Mouse (Mus musculus): ENCODE measurements around the gene 2310030G06Rik. TPM values are rescaled to one million over a fixed set of nuclear protein-coding genes. Genes with fewer than 3 reads are reported as not detected.

Gene 2310030G06Rik
- 1 to 10 TPM; 2.0 to 2.7 TPM for total RNA-seq (2021)

DNA sequence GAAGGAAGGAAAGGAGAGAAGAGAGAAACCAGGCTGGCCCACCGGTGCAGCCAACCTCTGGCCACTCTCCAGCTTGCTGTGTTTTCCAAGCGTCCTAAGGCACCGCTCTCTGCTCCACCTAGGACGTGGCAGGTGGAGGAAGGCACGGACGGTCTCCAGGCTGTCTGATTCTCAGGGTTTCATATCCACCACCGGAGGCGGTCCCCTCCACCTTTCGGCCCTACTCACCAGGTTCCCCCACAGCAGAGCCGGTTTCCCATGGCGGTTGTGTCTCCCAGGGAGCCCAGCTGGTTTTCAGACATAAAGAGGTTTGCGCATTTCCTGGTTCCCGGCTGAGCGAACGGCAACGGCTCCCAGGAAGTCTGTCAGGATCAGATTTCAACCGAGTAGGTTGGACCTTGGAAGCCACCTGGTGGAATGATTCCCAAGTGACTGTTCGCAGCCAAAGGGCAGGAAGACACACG lies at the start of gene 2310030G06Rik:
TSS of gene 2310030G06Rik (minus strand) at position 323 of the 464 bp plus-strand sequence.
- intact Hi-C loops (cut with DNase I): no loop called here
- DNase-seq (ENCODE audit: extremely low spot score in 1 of 2, low spot score in 2 of 2): no peak

DNA sequence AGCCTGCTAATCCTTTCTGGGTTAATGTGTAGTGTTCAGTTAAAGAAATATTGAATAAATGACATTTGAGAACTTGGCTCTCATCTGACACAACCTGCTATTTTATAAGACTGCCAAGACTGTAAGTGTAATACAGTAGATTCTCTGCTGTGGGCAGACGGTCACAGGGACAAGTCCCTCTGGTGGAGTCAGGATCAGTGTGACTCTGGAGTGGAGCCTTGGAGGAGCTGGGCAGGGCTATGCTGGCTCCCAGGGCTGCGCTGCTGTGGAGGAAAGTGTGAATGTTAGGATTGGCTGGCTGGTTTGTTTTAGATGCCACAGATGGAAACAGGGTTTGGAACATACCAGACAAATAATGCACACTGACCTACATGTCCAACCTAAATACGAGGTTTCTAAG lies 48.9 kb upstream of the 2310030G06Rik start:
- DNase-seq (ENCODE audit: extremely low spot score in 1 of 2, low spot score in 2 of 2): no peak
- intact Hi-C loops (cut with DNase I): no loop called here

DNA sequence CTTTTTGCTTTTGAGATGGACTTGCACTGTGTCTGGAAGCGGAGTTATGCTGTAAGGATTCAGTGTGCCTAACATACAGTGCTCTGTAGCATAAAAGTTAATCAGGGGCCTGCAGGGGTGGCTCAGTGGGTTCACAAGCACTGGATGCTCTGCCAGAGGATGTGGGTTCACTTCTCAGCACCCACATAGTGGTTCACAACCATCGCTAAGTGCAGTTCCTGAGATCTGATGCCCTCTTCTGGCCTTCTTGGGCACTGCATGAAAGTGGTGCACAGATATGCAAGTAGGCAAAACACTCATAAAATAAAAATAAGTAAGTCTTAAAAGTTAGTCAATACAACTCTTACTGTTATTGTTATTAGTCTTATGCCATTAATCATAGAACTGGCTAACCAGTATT lies 35.8 kb upstream of the 2310030G06Rik start:
- intact Hi-C loops (cut with DNase I): no loop called here
- no peak for DNase-seq (ENCODE audit: extremely low spot score in 1 of 2, low spot score in 2 of 2)

DNA sequence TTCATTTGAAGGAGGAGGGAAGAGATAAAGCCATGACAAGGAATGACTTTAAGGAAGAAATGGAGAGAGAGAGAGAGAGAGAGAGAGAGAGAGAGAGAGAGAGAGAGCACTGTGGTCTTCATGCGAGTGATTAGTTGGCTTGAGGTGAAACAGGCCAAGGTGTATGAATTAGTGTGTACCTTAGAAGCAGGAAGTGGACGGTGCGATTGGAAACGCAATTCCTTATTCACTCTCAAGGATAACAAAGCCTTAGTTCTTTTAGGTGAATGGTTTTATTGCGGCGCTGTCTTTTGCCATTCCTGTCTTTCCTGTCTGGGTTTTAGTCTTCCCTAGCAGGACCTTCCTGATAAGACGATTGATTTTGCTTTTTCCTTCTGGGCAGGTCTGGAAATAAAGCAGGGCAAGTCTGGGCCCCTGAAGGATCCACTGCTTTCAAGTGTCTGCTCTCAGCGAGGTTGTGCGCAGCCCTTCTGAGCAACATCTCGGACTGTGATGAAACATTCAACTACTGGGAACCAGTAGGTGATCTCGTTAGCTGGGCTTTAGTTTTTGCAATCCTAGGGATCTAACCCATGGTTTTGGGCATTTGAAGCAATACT lies 29.9 kb upstream of the 2310030G06Rik start:
- no peak for DNase-seq (ENCODE audit: extremely low spot score in 1 of 2, low spot score in 2 of 2)
- intact Hi-C loops (cut with DNase I): no loop called here

DNA sequence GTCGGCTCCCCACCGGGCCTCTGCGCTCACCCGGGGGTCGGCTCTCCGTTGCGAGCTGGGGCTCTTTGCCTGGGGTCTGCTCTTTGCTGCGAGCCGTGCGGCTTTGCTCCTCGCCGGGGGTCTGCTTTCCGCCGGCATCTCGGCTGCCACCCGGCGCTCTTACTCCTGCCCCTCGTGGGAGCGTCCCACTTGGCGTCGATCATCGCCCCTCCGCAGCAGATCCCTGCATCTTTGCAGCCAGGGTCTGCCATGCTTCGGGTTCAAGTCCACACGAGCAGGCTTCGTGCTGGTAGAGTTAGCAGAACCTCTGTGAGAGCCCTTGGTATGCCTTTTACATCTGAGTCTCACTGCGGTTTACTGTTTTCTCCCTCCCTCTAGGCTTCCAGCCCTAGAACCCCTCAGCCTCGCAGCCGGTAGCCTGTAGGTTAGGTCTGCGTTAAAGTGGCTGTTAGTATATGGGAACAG lies 29.4 kb upstream of the 2310030G06Rik start:
- no peak for DNase-seq (ENCODE audit: extremely low spot score in 1 of 2, low spot score in 2 of 2)
- intact Hi-C loops (cut with DNase I): no loop called here

DNA sequence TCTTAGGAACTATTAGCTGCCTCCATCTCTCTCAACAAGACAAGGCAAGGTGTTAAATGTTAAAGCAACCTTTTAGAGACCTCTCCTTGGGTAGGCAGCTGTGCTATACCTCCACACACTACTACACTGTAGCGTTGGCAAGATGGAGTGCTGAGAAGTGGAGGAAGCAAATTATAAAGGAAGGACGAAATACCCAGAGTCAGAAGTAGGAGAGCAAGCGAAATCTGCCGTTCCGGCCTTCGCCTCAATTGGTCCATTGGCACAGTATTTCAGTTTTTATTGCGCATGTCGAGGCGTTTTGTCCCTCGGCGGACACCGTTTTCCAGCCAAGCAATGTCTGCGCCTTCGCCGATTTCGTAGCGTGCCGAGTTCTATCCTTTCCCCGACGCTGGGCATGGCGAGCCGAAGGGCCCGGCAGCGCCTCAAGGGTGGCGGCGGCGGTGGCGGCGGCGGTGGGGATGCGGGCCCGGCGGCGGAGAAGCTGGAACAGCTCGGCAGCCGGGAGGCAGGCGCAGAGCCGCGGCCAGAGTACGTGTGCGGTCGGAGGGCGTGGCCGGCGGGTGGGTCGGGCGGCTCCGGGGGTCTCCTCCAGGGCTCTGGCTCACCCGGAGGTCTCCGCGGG lies 28.8 kb upstream of the 2310030G06Rik start, which contains the start of the genes Alg9 and 1110032A03Rik:
TSS of gene Alg9 (plus strand) at position 29 of the 622 bp plus-strand sequence.
TSS of gene 1110032A03Rik (minus strand) at position 530 of the 622 bp plus-strand sequence.
- intact Hi-C loops (cut with DNase I): no loop called here
- peak; percentile 89 to 93 for DNase-seq (ENCODE audit: extremely low spot score in 1 of 2, low spot score in 2 of 2)

DNA sequence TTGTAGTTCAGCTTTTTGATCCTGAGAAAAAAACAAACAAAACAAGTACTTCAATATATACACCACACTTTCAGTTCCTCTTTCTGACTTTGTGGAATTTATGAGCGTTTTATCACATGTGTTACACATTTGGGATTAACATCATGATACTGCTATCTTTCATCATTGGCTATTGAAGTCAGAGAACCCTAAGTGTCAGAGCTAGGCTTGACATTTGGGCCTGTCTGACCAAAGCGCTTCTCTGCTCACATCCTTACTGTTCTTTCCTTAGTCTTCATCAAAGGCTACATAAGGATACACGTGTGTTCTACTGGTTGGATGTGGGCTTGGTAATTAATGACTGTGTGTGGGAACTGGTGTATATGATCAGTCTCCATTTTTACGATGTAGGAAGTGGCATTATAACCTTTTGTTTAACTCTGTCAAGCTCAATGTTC lies 27.7 kb upstream of the 2310030G06Rik start:
- DNase-seq (ENCODE audit: extremely low spot score in 1 of 2, low spot score in 2 of 2): no peak
- intact Hi-C loops (cut with DNase I): no loop called here

DNA sequence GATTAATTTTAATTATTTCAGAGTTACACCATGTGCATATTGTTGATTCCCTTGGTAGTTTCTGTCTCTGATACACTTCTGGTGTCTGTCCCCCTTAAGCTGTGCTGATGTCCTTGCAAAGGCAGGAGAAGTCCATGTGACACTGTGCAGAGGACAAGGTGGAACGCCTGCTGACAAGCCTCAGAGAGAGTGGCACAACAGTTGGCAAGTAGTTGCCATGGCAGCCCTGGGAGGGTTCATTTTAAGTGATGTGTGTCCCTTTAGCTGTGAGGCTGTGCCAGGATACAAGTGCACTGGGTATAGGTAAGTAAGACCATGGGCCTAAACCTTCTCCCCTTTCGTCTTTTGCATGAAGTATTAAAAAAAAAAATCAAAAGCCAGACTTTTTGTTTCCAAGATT lies 23.7 kb upstream of the 2310030G06Rik start:
- intact Hi-C loops (cut with DNase I): no loop called here
- DNase-seq (ENCODE audit: extremely low spot score in 1 of 2, low spot score in 2 of 2): no peak

DNA sequence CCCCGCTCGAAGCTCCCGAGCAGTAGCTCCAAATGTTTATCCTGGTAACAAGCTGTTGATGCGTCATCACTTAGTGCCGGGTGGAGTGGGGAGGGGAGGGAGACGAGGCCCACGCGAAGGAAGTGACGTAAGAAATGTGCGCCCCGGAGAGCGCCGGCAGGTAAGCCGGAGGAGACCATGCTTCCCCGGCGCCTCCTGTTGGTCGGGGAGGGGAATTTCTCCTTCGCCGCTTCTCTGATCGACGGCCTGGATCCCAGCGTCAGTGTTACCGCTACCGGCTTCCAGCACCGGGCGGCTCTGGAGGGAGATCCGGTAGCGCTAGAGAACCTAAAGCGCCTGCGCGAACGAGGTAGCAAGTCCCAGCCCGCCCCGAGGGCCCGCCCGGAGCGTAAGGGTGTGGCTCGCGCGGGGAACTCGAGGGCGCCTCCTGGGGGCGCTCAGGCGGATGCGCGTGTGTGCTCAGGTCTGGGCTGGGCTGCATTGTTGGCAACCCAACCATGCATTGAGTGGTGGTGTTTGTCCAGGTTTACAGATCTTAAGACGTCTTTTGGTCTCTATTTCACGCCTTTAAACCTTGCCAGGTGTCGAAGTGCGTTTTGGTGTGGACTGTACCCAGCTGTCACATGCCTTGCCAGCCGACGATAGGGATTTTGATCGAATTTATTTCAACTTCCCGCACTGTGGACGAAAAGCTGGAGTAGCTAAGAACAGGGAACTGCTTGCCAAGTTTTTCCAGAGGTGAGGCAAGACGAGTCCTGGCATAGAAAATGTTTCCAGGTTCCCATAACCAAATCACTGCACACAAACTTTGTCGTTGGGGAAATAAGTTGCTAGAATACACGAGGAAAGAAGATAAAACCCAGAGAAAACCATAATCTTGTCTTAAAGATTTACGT lies 22.0 kb upstream of the 2310030G06Rik start, which contains the start of gene Fdxacb1:
TSS of gene Fdxacb1 (plus strand) at position 130 of the 896 bp plus-strand sequence.
- DNase-seq (ENCODE audit: extremely low spot score in 1 of 2, low spot score in 2 of 2): peak; percentile 98 to 99
- intact Hi-C loops (cut with DNase I): loop anchor here (5.0 kb wide), 1 partner anchor 71 kb away; no protein-coding TSS in a partner anchor

DNA sequence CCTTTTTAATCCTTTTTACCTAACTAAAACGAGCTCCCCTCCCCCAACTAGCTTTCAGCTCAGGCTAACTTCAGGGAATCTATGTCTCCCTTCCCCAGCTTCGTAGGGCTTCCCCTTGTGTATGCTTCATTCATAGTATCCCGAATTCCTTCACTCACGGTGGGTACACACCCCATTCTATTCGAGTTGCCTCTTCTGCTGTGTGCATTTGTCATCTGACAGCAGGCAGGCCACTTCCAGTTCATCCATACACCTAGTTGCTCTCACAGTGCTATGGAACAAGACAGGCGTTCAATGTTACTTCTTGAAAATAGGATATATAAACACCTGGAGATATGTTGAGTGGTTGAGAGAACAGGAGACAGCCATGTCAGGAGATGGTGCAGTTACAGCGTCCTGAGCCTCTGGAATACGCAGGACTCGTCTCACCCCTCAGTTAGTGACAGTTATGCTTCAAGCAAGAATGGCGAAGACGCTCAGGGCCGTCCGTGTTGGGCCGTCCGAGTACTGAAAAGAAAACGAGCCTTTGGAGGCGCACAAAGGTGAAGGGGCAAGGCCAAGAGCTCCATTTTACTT lies 21.3 kb upstream of the 2310030G06Rik start:
- intact Hi-C loops (cut with DNase I): loop anchor here (5.0 kb wide), 1 partner anchor 70 kb away; no protein-coding TSS in a partner anchor
- DNase-seq (ENCODE audit: extremely low spot score in 1 of 2, low spot score in 2 of 2): no peak

DNA sequence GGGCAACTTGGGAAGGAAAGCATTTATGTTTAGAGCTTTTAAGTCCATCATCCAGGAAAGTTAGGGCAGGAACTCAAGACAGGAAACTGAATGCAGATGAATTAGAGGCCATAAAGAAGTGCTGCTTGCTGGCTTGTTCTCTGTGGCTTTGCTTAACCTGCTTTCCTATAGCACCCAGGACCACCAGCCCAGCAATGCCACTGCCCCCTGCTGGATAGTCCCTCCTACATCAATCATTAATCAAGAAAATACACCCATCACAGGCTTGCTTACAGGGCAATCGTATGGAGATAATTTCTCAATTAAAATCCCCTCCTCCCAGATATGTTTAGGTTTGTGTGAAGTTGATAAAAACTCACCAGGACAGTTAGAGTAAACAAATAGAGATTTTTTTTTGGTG lies 17.0 kb upstream of the 2310030G06Rik start:
- no peak for DNase-seq (ENCODE audit: extremely low spot score in 1 of 2, low spot score in 2 of 2)
- intact Hi-C loops (cut with DNase I): no loop called here

DNA sequence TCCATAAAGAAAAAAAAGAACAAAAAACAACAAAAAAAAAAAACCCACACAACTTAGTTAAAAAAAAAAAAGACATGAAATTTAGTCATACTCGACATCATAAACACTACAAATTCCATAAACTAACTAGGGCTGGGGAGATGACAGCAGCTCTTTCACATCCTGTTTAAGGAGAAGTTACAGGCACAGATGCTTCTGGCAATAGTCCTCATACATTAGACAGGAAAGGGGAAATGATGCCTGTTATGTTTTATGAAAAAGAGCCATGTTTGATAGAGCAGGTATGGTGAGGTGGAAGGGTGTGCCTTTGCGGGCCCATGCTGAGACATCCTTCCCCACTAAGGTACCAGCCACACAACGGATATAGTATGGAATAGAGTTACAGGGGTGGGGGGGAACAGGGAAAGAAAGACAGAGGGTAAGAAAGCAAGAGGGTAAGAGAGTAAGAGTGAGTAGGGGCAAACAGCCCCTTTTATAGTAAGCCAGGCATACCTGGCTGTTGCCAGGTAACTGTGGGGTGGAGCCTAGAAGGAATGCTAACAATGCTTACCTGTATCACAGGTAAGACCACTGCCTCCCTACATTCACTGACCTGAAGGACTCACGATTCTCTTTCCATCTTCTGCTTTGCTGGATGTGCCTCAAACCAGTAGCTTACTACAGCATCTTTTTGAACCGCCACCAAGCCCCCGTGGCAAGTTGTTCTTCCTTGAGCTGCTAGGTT lies 15.3 kb upstream of the 2310030G06Rik start:
- intact Hi-C loops (cut with DNase I): no loop called here
- DNase-seq (ENCODE audit: extremely low spot score in 1 of 2, low spot score in 2 of 2): no peak

DNA sequence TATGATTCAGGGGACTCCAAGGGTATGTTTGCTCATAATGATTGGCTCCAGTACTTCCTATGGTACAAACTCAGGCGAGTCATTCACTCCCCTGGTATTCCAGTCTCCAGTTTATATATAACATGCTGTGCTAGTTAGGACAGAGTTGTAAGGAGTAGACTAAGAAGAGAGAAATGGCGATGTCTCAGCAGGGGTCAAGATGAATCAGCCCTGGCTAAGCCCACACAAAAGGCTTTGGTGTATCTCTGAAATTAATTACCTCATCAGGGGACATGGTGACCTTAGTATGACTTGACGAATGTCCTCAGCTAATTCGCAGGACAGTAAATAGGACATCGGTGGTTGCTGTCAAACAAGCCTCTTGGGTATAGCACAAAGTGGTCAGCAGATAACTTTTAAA lies 10.4 kb upstream of the 2310030G06Rik start:
- no peak for DNase-seq (ENCODE audit: extremely low spot score in 1 of 2, low spot score in 2 of 2)
- intact Hi-C loops (cut with DNase I): loop anchor here (5.0 kb wide), 1 partner anchor 521 kb away; the partner anchor contains the start of gene Colca2

DNA sequence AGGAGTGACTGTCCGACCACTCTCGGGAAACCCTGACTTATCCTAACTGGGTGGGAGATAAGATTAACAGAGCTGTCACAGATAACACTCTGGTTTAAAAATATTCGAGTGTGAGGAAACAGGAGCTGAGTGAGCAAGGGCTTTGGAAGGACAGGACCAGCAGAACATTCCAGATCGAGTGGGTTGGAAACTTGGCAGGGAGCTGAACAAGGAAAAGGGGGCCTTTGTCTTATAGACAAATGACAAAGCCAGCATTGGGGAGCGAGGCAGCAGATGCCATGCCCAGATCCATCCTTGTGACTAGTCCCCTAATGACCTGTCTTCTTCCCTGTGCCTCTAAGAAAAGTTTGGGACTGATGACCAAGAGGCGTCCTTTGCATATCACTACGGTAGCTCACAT lies 7.6 kb upstream of the 2310030G06Rik start:
- DNase-seq (ENCODE audit: extremely low spot score in 1 of 2, low spot score in 2 of 2): no peak
- intact Hi-C loops (cut with DNase I): no loop called here

DNA sequence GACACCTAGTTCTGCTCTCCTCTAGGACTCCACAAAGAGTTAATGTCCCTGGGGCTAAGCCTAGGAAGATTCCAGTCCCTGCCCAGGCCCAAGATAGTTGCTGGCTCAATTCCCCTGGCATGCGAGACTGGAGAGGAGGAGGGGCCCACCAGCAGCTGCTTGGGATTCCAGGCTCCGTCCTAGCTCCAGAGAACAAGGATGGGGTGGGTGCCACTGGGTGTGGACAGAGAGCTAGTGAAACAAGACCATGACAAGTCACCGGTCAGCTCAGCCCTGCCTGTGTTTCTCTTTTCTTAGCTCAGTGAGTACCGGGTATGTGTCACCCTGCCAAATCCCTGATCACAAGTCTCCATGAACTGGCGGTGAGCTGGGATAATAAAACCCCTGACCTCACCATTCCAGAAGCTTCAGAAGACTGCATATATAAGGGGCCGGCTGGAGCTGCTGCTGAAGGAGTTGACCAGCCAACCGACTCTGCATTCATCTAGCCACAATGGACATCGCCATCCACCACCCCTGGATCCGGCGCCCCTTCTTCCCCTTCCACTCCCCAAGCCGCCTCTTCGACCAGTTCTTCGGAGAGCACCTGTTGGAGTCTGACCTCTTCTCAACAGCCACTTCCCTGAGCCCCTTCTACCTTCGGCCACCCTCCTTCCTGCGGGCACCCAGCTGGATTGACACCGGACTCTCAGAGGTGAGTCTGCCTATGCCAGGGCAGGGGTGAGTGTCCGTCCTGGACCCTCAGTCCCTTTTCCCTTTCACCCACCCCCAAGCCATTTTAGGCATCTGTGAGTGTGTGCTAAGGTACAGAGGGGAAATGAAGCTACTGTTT lies 6.7 kb upstream of the 2310030G06Rik start:
- intact Hi-C loops (cut with DNase I): no loop called here

DNA sequence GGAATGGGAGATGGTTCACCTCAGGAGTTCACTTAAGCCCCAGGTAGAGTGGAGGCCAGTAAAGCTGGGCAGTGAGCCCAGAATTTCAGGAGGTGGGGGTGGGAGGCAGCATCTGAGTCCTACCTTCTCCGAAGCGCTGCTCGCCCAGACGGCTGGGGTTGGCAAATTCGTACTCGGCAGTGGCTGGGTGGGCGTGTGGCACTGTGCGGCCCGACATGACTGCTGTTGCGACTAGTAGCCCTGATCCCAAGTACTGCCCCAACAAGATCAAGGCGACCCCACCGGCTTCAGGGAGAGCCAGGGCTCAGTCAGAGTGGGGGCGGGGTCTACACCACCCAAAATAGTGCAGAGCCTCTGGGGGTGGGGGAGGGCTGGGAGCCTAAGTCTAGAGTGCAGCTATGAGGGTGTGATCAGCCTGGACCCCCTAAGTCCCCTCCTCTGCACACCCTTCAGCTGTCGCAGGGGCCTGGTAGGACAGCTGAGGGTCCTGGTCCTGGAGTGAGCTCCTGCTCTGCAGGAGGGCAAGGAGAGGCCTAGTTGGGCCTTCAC lies 5.8 kb upstream of the 2310030G06Rik start, which contains the start of gene Hspb2:
TSS of gene Hspb2 (minus strand) at position 301 of the 549 bp plus-strand sequence.
- DNase-seq (ENCODE audit: extremely low spot score in 1 of 2, low spot score in 2 of 2): peak in 1 of 2 experiments; percentile 65

More for the DNA sequence above, 6.7 kb upstream of the 2310030G06Rik start:
- DNase-seq (ENCODE audit: extremely low spot score in 1 of 2, low spot score in 2 of 2): peak; percentile 67 to 87

DNA sequence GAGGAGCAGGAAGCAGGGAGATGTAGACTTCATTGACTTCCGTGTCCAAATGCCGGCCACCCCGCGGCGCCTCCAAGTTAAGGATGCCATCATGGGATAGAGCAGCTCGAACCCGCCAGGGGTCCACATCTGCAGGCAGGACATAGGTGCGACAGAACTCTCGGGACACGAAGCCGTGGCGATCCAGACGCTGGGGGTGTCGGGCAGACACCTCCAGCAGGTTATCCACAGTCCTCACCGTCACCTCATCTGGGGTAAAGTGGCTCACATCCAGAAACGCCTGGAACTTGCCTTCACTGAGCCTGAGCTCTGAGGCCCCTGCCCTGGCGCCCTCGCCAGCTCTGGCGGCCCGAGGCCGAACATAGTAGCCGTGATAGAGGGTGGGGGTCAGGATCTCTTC lies 5.0 kb upstream of the 2310030G06Rik start, which contains the start of gene Cryab:
TSS of gene Cryab (plus strand) at position 3 of the 400 bp plus-strand sequence.
- DNase-seq (ENCODE audit: extremely low spot score in 1 of 2, low spot score in 2 of 2): no peak
- intact Hi-C loops (cut with DNase I): no loop called here

More for the DNA sequence above, 5.8 kb upstream of the 2310030G06Rik start, which contains the start of gene Hspb2:
- intact Hi-C loops (cut with DNase I): no loop called here

All from left cerebral cortex, postnatal 10 days (tissue).